Mouse (Mus musculus): ENCODE measurements around the gene Clic1. TPM values are rescaled to one million over a fixed set of nuclear protein-coding genes. Genes with fewer than 3 reads are reported as not detected.

Gene Clic1
- polyA plus RNA-seq, 1 experiment from 2014 or later, result 205 TPM

GRCm38 (mm10) chr17:35060071-35060470 lies 10.3 kb downstream of the Clic1 start:
- H3K4me3 ChIP-seq, result peak overlapping the region; percentile 83
- peaks cover 17% of the 10 kb centered on the region for H3K27me3 ChIP-seq
- H3K4me1 ChIP-seq, result peaks cover 24% of the 10 kb centered on the region
- peak overlapping the region; percentile 86 for H3K9ac ChIP-seq
- H3K36me3 ChIP-seq, result peaks cover 53% of the 10 kb centered on the region
- H3K27ac ChIP-seq, result peak overlapping the region; percentile 96; the same call in 1 of the 2 replicates
- no peaks in the 10 kb centered on the region for H3K9me3 ChIP-seq
- 30% methylated on average over 14 of the region's 14 CpGs for WGBS
- no peak for ATAC-seq (ENCODE audit: insufficient number of reproducible peaks, insufficient read depth, low FRiP score, low TSS enrichment)
- peak overlapping the region; percentile 98 for H3K4me2 ChIP-seq (replicated peaks)

GRCm38 (mm10) chr17:35060737-35061297 lies 11.1 kb downstream of the Clic1 start:
- ATAC-seq (ENCODE audit: insufficient number of reproducible peaks, insufficient read depth, low FRiP score, low TSS enrichment), result no peak
- H3K4me3 ChIP-seq, result peak overlapping the region; percentile 83
- no peak overlapping the region for H3K27ac ChIP-seq
- peak overlapping the region; percentile 98 for H3K4me2 ChIP-seq (replicated peaks)
- peaks cover 30% of the 10 kb centered on the region for H3K4me1 ChIP-seq
- H3K9ac ChIP-seq, result peak overlapping the region; percentile 86
- peaks cover 47% of the 10 kb centered on the region for H3K36me3 ChIP-seq
- no peaks in the 10 kb centered on the region for H3K9me3 ChIP-seq
- 57% methylated on average over 22 of the region's 22 CpGs for WGBS
- H3K27me3 ChIP-seq, result peaks cover 25% of the 10 kb centered on the region

GRCm38 (mm10) chr17:35061299-35061698 lies 11.5 kb downstream of the Clic1 start:
- peak overlapping the region; percentile 19; the same call in 1 of the 2 replicates for H3K4me3 ChIP-seq
- H3K9ac ChIP-seq, result 0 out of 2 replicates have a peak overlapping the region, but pooled peaks have one; percentile 31
- peaks cover 30% of the 10 kb centered on the region for H3K4me1 ChIP-seq
- 79% methylated on average over 8 of the region's 8 CpGs for WGBS
- no peaks in the 10 kb centered on the region for H3K9me3 ChIP-seq
- H3K36me3 ChIP-seq, result peaks cover 43% of the 10 kb centered on the region
- H3K27ac ChIP-seq, result no peak overlapping the region
- peaks cover 29% of the 10 kb centered on the region for H3K27me3 ChIP-seq
- H3K4me2 ChIP-seq (replicated peaks), result peak overlapping the region; percentile 98; the same call in 1 of the 2 replicates
- ATAC-seq (ENCODE audit: insufficient number of reproducible peaks, insufficient read depth, low FRiP score, low TSS enrichment), result no peak

GRCm38 (mm10) chr17:35063466-35063865 lies 13.7 kb downstream of the Clic1 start:
- peaks cover 32% of the 10 kb centered on the region for H3K36me3 ChIP-seq
- ATAC-seq (ENCODE audit: insufficient number of reproducible peaks, insufficient read depth, low FRiP score, low TSS enrichment), result no peak
- peaks cover 30% of the 10 kb centered on the region for H3K4me1 ChIP-seq
- no peaks in the 10 kb centered on the region for H3K9me3 ChIP-seq
- peaks cover 50% of the 10 kb centered on the region for H3K27me3 ChIP-seq
- 90% methylated on average over 3 of the region's 3 CpGs for WGBS
- no peak overlapping the region for H3K9ac ChIP-seq
- H3K27ac ChIP-seq, result no peak overlapping the region
- no peak overlapping the region for H3K4me3 ChIP-seq
- no peak overlapping the region for H3K4me2 ChIP-seq (replicated peaks)

- Histone ChIP-seq H3K36me3 (peaks cover 32% of the 10 kb centered on the region), H3K9ac (no peak overlapping the region; the same call in 1 of the 2 replicates), H3K9me3 (no peaks in the 10 kb centered on the region), H3K4me2 (replicated peaks) (peak overlapping the region; percentile 55), H3K27ac (peak overlapping the region; percentile 69), H3K27me3 (peaks cover 53% of the 10 kb centered on the region), H3K4me1 (peaks cover 30% of the 10 kb centered on the region), H3K4me3 (0 out of 2 replicates have a peak overlapping the region, but pooled peaks have one; percentile 33)
- no peak for ATAC-seq (ENCODE audit: insufficient number of reproducible peaks, insufficient read depth, low FRiP score, low TSS enrichment)
- WGBS, result 24% methylated on average over 10 of the region's 10 CpGs
Measured at GRCm38 (mm10) chr17:35064378-35064877, 14.7 kb downstream of the Clic1 start.

- Histone ChIP-seq H3K4me1 (peaks cover 26% of the 10 kb centered on the region), H3K9ac (peak within 1 kb of the TSS; percentile 1; the same call in 1 of the 2 replicates), H3K36me3 (peaks cover 32% of the 10 kb centered on the region), H3K4me2 (replicated peaks) (peak within 1 kb of the TSS; percentile 55), H3K27ac (peak within 1 kb of the TSS; percentile 69), H3K4me3 (peak within 1 kb of the TSS; percentile 33), H3K27me3 (peaks cover 55% of the 10 kb centered on the region), H3K9me3 (no peaks in the 10 kb centered on the region)
- ATAC-seq (ENCODE audit: insufficient number of reproducible peaks, insufficient read depth, low FRiP score, low TSS enrichment), result peak; percentile 17; the same call in 1 of the 2 replicates
- 1% methylated on average over 48 of the region's 48 CpGs for WGBS
Measured at GRCm38 (mm10) chr17:35064951-35065947, 15.5 kb downstream of the Clic1 start, which contains the start of gene Ly6g6c. Gene Ly6g6c (plus strand): TSS chr17:35065388.

GRCm38 (mm10) chr17:35066084-35066483 lies 16.3 kb downstream of the Clic1 start, which contains the start of gene Mpig6b:
Gene Mpig6b (minus strand): TSS chr17:35066184.
- Histone ChIP-seq H3K36me3 (peaks cover 25% of the 10 kb centered on the region), H3K9me3 (no peaks in the 10 kb centered on the region), H3K27me3 (peaks cover 55% of the 10 kb centered on the region), H3K4me2 (replicated peaks) (peak within 1 kb of the TSS; percentile 55), H3K4me1 (peaks cover 18% of the 10 kb centered on the region), H3K27ac (no peak within 1 kb of the TSS), H3K4me3 (peak within 1 kb of the TSS; percentile 33), H3K9ac (peak within 1 kb of the TSS; percentile 1; the same call in 1 of the 2 replicates)
- WGBS, result 46% methylated on average over 10 of the region's 10 CpGs
- ATAC-seq (ENCODE audit: insufficient number of reproducible peaks, insufficient read depth, low FRiP score, low TSS enrichment), result no peak

- Histone ChIP-seq H3K27ac (no peak overlapping the region), H3K9ac (no peak overlapping the region), H3K4me2 (replicated peaks) (no peak overlapping the region), H3K27me3 (peaks cover 52% of the 10 kb centered on the region), H3K4me3 (no peak overlapping the region), H3K36me3 (peaks cover 4% of the 10 kb centered on the region; the same call in 1 of the 2 replicates), H3K4me1 (peaks cover 17% of the 10 kb centered on the region), H3K9me3 (no peaks in the 10 kb centered on the region)
- WGBS, result 83% methylated on average over 17 of the region's 17 CpGs
- no peak for ATAC-seq (ENCODE audit: insufficient number of reproducible peaks, insufficient read depth, low FRiP score, low TSS enrichment)
Measured at GRCm38 (mm10) chr17:35068213-35068914, 18.6 kb downstream of the Clic1 start.

GRCm38 (mm10) chr17:35070556-35071229 lies 20.9 kb downstream of the Clic1 start:
- no peaks in the 10 kb centered on the region for H3K9me3 ChIP-seq
- 43% methylated on average over 6 of the region's 6 CpGs for WGBS
- H3K9ac ChIP-seq, result no peak overlapping the region
- H3K4me2 ChIP-seq (replicated peaks), result no peak overlapping the region
- ATAC-seq (ENCODE audit: insufficient number of reproducible peaks, insufficient read depth, low FRiP score, low TSS enrichment), result no peak
- no peak overlapping the region for H3K27ac ChIP-seq
- no peak overlapping the region for H3K4me3 ChIP-seq
- no peaks in the 10 kb centered on the region for H3K36me3 ChIP-seq
- H3K27me3 ChIP-seq, result peaks cover 36% of the 10 kb centered on the region
- 0 out of 2 replicates have a peak, but pooled peaks cover under 1% of the 10 kb centered on the region for H3K4me1 ChIP-seq

- H3K4me2 ChIP-seq (replicated peaks), result no peak overlapping the region
- ATAC-seq (ENCODE audit: insufficient number of reproducible peaks, insufficient read depth, low FRiP score, low TSS enrichment), result no peak
- H3K4me3 ChIP-seq, result no peak overlapping the region
- peaks cover 29% of the 10 kb centered on the region for H3K27me3 ChIP-seq
- WGBS, result 80% methylated on average over 9 of the region's 9 CpGs
- H3K36me3 ChIP-seq, result no peaks in the 10 kb centered on the region
- H3K4me1 ChIP-seq, result peaks cover 3% of the 10 kb centered on the region
- H3K9ac ChIP-seq, result no peak overlapping the region
- H3K9me3 ChIP-seq, result no peaks in the 10 kb centered on the region
- H3K27ac ChIP-seq, result no peak overlapping the region
Measured at GRCm38 (mm10) chr17:35071454-35071853, 21.7 kb downstream of the Clic1 start.
